Mouse (Mus musculus): ENCODE data around the gene Pogz. TPM values are rescaled to one million over a fixed set of nuclear protein-coding genes. Genes with fewer than 3 reads are reported as not detected.
"Not testable (repeated sequence)": the region's sequence is repeated elsewhere in the genome, so short reads cannot be mapped to it uniquely, and the experiment has no call there.

The Pogz gene
- total RNA-seq, 2 experiments from 2014 or later = 38.4 to 39.2 TPM

DNA sequence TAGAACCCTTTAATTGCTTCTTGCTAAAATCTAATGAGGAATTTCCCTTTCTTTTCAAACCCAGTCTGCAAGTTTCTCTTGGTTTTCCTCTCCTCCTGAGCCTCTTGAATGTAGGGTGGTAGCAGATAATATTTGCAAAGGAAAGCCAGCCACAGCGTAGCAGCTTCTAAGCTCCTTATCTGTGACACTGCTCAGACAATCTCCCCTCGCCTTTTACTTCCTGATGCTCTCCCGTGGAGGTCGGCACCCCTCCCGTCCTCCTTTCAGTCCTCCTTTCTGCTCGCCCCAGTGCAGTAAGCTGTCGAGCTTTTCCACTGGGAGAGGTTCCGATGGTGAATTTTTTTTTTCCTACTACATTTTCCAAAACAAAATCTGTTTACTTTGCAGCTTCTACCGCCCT lies 5.3 kb upstream of the Pogz start:
- no peak for DNase-seq (ENCODE audit: low spot score in 2 of 2)

DNA sequence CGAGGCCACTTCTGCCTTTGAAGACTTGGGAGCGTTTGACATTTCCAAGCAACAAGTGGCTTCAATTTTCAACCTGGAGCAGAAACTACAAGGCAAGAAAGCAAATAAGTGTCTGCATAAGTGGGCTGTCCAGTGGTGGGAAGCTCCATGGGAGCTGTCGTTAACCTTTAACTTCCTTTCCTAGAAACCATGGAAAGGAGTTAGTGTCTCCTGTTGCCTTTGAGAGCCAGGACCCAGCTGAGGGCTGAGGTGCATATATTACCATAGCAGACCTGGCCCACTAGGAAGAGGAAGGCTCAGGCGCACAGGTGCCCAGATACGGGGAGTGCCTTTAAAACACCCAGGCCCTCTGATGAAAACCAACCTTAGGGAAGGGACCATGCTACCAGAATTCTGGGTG lies 4.7 kb upstream of the Pogz start:
- no peak for DNase-seq (ENCODE audit: low spot score in 2 of 2)

DNA sequence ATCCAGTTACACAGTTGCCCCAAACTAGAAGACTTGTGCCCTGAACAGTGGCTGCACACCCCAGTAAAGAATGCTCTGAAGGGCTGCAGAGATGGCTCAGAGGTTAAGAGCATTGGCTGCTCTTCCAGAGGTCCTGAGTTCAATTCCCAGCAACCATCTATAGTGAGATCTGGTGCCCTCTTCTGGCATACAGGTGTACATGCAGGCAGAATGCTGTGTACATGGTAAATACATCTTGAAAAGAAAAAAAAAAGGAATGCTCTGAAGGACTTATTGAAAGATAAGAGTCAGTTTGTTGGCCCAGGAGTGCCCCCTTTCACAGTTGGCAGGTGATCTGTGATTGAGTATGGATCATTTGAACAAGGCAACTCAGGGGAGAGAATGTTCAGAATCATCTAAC lies 4.0 kb upstream of the Pogz start:
- no peak for DNase-seq (ENCODE audit: low spot score in 2 of 2)

DNA sequence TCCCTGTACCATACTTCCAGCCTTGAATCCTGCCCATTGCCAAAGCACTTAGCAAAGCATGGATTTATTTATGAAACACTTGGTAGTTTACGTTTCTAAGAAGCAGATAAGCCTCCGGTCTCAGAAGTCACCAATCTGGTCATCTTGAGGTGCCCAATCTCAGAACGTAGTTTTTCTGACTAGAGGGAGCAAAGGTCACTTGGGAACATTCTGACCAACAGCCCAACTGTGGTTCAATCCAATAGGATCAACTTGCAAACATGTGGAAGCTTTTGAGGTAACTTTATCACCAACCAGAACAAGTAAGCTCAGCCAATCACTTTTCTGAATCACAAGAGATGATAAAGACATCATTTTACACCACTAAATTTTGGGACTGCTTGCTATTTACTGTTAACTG lies 2.0 kb upstream of the Pogz start:
- DNase-seq (ENCODE audit: low spot score in 2 of 2) = no peak

DNA sequence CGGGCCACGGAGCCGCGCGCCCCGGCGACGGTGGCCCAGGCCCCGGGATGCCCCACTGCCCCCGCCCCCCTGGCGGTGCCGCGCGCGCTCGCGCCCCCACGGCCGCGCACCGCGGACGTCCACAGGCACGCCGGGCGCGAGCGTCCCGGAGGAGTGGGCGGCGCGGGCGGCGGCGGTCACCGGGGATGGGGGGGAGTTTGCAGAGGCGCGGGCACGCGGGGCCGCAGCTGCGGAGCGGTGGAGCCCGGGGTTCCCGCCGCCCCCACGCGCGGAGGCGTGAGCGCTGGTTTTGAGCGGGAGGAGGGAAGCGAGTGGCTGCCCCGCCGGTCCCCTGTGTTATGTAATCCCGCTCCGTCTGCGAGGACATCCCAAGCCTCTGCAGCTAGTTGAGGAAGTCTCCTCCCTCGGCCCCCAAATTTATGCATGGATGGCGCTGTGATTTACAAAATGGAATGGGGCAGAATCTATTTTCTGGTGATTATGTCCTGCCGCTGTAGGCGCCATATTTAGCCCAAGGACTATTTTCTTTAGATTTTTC lies 661 bp downstream of the Pogz start:
- peak; percentile 82 to 86 for DNase-seq (ENCODE audit: low spot score in 2 of 2)

DNA sequence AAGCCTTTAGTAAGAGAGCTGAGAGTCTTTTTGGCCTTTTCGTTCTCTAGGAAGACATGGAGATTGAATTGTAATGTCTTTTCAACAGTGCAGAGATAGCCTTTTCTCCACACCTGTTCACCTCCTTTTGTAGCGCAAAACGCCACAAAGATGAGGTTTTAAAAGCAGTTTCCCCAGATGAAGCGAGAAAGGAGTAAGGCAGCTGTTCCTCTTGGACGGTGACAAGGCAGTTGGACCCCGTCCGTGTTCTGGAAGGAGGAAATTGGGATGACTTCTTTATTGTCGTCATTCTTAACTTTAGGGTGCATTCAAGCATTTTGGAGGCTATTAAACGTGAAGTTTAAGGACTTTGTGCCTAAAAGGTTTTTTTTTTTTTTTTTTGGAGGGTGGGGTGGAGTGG lies 1.3 kb downstream of the Pogz start:
- DNase-seq (ENCODE audit: low spot score in 2 of 2) = peak in 1 of 2 experiments; percentile 33

DNA sequence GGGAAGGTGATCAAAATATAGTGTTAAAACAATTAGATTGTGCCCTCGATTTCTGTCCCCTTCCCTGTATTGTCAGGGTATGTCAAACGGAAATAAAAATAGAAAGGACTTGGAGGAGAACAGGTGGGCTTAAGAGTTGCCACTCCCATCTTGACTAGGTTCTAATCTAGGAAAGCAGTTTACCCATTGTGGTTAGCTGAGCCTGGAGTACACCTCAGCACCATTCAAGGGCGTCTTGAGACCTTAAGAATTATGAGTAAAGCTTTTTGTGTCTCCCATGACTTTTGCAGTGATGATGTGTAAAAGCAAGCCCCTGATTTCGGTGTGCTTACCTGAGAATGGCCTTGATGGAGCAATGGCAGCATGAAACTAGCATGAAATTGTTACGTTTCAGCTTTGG lies 1.7 kb downstream of the Pogz start:
- no peak for DNase-seq (ENCODE audit: low spot score in 2 of 2)

DNA sequence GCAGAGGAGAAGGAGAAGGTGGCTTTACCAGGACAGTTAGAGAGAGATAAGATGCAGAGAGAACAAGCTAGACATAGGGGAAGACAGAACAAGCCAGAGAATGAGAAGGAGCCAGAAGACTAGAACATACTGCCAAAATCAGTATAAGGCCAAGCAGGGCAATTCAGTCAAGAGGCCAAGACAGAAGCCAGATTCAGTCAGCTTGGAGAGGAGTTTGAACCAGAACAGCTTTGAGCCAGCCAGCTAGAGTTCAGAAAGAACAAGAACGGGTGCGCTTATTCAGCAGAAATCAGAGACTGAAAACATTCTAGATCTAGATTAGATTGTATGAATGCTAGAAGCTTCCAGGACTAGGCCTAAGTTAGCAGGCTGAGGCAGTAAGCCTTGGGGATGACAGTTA lies 10.0 kb downstream of the Pogz start:
- DNase-seq (ENCODE audit: low spot score in 2 of 2) = no peak

DNA sequence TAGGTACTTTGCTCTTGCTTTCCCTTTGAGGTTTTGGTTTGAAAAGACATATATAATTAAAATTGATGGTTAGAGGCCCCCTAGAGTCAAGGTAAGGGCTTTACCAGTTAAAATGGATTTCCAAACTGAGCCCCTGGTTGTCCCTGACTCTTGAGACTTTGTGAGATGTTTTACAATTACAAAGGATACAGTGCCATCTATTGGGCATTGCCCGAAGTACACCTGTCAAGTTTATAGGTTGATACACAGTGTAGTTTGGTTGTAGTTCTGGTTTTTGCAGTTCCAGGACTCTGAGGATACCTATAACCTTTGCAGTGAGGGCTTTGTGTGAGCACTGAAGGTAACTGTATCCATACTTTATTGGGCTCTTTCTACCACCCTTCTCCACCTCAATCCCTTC lies 12.0 kb downstream of the Pogz start:
- peak; percentile 21 to 57 for DNase-seq (ENCODE audit: low spot score in 2 of 2)

DNA sequence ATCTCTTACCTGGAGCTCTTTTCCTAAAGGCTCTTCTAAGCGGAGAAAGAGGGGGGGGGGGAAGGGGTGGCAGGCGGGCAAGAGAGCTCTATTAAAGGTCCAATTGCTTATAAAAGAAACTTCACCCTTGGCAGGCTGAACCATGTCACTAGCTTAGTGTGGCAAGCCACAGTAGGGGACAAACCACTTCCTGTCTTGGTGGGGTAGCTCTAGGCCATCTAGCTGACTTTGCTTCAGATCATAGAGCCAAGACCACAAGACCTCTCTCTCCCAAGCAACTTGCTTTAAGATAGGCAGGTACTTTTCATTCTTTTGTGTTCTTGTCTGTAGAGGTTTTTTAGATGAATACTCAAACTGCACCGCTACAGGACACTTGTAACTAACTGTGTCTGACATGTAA lies 14.4 kb downstream of the Pogz start:
- DNase-seq (ENCODE audit: low spot score in 2 of 2) = no peak

DNA sequence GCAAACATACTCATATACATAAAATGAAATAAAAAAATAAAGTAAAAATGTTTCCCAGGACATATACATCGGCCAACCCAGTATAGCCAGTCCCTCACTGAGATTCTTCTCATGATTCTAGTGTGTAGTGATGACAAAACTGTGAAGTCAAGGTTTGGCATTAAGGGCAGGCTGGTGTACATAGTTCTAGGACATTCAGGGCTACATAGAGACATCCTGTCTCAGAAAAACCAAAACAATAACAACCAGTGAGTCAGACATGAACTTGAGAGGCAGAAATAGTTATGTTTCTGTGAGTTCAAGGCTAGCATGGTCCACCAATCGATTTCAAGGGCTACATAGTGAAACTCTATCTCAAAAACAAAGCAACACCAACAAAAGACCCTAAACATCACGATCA lies 14.8 kb downstream of the Pogz start:
- DNase-seq (ENCODE audit: low spot score in 2 of 2) = no peak

DNA sequence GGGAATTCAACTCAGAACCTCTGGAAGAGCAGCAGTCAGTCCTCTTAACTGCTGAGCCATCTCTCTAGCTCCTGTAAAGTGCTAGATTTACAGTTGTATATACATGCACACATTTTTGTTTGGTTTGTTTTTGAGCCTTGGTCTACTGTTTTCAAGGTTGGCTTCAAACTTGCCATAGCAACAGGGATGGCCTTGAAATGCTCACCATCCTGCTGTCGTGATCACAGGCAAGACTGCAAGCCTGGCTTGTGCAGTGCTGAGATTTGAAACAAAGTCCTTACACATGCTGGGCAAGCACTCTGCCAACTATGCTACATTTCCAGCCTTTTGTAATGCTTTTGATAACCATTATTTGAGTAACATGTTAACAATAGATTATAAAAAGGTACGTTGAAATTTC lies 22.1 kb downstream of the Pogz start:
- no peak for DNase-seq (ENCODE audit: low spot score in 2 of 2)

DNA sequence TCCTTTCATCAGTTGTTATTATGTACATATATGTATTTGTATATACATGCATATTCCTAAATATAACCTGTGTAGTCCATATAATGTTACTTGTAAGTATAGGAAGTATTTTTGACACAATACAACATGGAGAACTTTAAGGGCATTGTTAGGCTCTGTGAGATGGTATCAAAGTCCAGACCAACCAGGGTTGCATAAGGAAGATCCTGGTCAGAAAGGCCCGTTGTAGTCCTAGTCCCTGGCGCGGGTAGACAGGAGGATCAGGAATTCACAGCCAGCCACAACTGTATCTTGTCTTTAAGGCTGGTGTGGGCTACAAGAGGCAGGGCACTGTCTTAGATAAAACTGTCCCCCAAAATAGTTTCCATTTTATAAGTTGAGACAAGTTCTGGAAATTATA lies 31.6 kb downstream of the Pogz start:
- no peak for DNase-seq (ENCODE audit: low spot score in 2 of 2)

DNA sequence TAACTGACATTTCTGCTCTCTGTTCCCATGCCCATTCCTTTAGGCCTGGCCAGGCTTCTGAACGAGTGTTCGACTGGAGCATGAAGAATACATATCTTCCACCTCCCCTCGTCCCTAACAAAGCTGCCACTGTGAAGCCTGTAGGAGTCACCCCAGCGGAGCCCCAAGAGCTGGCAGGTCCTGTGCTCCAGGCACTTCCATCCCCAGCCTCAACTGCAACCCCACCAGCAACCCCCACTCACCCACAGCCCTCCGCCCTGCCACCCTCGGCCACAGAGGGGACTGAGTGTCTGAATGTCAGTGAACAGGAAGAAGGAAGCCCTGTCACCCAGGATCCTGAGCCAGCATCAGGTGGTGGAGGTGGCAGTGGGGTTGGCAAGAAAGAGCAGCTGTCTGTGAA lies 41.3 kb downstream of the Pogz start:
- DNase-seq (ENCODE audit: low spot score in 2 of 2) = no peak

DNA sequence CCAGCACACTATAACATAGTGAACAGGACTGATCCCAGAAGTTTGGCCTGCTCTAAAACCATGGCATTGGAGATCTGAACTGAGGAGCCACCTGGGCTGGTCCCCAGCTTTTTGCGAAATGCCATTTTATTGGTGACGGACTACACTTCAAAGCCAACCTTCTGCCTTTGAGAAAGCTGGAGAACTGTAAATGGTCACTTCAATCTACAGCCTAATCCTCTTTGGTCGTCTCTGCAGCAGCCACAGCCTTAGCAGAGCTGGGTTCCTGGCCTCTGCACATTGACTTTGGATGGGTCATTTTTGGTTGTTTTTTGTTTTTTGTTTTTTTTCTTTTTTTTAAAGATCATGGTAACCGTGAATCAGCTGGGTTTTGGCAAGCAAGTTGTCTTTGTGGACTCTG lies 44.5 kb downstream of the Pogz start:
- DNase-seq (ENCODE audit: low spot score in 2 of 2) = no peak

DNA sequence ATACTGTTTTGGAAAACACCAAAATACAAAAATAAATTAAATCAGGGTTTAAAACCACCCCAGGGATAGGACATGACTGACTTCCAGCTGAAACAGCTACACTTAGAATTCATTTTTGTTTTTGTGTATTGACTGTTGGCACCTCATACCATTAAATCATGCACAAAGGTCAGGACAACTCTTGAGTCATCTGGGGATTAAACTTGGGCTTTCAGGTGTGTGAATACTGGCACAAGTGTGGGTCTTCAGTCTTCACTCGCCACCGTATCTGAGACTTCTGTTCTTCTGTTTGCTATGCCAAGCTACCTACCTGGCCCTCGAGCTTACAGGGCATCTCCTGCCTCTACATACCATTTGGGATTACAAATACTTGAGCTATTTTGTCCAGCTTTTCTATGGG lies 45.2 kb downstream of the Pogz start:
- DNase-seq (ENCODE audit: low spot score in 2 of 2) = no peak

DNA sequence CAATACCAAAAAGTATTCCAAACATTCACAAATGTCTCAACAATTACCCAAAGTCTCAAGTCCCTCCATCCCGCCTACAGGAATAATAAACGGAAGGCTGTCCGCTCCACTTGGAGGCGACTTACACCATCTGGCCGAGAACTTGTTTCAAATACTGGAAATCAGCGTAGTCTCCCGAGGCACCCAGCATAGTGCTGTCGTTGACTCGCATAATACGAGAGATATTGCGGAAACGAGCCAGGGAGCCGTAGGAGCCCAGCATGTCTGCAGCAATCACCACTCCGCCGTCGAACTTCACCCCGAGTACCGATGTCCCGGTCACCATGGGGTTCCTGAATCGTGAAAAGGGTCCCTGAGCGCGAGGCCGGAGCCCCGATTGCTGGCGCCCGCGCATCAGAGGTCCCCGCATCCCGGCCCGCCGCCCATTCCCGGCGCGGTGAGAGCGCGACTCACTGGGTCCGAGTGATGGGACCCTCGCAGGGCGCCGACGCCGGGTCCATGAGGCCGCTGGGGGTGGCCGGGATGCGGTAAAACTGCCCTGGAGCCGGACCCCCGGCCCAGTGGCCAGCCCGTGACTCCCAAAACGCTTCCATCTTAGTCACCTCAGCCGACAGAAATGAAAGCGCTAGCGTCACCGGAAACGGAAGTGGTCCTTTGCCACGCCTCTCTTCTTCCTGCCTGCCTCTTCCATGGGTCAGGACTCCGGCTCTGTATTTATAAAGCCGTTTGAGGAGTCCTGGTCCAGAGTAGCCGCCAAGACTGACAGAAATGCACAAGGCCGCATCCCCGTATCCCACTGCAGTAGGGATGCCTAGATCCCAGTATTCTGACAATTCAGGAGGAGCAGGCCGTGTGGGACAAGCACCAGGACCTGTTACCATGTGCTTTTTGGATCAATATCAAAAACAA lies 49.2 kb downstream of the Pogz start, which contains the start of gene Psmb4:
TSS of gene Psmb4 (minus strand) at position 646 of the 909 bp plus-strand sequence.
- peak; percentile 61 to 82 for DNase-seq (ENCODE audit: low spot score in 2 of 2)

DNA sequence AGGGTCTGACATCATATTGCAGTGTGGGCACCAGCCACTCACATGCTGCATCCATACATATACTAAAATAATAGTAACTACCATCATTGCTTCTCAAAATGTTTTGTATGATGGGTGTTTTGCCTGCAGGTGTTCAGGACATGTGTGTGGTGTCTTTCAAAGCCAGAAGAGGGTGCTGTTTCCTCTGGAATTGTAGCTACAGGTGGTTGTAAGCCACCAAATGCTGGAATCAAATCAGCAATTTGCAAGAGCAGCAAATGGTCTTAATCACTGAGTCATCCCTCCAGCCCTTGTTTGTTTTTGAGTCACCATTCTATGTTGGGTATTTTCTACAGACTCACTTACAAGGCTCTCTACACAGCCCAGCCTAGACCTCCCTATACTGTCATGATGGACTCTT lies 51.2 kb downstream of the Pogz start:
- DNase-seq (ENCODE audit: low spot score in 2 of 2) = no peak

DNA sequence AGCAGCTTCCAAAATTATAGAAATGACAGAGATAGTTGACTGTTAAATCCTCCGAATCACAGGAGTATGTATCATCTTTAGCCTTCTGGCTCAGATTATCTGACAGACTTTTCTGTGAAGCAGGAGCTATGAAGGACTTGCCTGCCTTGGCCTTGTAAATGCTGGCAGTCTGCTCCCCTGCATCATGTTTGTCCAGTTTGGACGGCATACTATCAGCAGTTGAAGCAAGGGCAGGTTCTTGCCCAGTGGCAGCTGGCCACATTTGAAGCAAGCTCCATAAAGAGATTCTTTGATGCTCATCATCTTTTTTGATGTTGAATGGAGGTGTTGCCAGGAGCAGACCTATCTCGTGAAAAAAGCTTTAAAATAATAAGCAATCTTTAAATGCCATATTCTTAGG lies 56.7 kb downstream of the Pogz start:
- DNase-seq (ENCODE audit: low spot score in 2 of 2) = no peak

DNA sequence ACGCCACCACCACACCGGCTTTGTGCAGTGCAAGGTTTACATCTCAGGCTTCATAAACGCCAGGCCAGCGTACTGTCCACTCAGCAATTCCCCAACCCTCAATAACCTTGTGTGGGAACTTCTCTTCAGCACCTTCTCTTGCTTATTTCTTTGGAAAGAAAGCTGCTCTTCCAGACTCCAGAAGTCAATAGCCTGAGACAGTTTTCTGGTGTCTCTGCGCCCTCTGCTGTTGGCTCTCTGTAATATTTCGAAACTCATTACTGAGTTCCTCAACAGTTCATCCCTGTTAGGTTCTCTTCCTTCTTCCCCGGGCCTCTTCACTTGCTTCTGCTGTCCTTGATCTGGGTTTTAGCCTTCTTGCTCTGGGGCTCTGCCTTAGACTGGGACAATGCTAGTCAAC lies 65.4 kb downstream of the Pogz start:
- DNase-seq (ENCODE audit: low spot score in 2 of 2) = peak in 1 of 2 experiments; percentile 61

DNA sequence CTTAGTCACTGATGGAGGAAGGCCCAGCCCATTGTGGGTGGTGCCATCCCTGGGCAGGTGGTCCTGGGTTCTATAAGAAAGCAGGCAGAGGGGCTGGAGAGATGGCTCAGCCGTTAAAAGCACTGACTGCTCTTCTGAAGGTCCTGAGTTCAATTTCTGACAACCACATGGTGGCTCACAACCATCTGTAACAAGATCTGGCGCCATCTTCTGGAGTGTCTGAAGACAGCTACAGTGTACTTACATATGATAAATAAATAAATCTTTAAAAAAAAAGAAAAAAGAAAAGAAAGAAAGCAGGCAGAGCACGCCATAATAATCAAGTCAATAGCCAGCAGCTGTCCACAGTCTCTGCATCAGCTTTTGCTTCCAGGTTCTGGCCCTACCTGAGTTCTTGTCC lies 67.4 kb downstream of the Pogz start:
- not testable (repeated sequence) for DNase-seq (ENCODE audit: low spot score in 2 of 2)

DNA sequence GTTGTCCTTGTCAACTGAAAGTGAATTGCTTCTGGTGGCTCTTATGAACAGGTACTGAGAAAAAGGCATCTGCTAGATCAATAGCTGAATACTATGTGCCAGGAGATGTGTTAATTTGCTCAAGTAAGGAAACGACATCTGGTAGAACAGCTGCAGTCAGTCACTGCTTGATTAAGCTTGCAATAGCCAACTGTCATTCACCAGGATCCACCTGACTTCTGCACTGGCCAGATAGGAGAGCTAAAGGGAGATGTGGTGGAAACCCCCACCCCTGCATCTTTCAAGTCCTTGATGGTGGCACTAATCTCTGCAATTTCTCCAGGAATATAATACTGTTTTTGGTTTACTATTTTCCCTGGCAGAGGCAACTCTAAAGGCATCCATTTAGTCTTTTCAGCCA lies 69.1 kb downstream of the Pogz start:
- DNase-seq (ENCODE audit: low spot score in 2 of 2) = no peak
